Mouse (Mus musculus) MEL (cell line): ENCODE results near the gene Snapc4.

ENCODE experiments used
- CHD2 ChIP-seq: IDR thresholded peaks from 2 replicates; pipeline ENCODE4 v1.6.1; 2011; ENCODE audit warnings: low read length, improper control_type of control experiment
- CTCF ChIP-seq, 3 experiments: IDR thresholded peaks in 2 of 3; conservative IDR thresholded peaks in 1 of 3; 2 replicates each; pipeline ENCODE4 v1.5.1; 2011 to 2012; ENCODE audit warnings: low read length in 3 of 3, low read depth in 2 of 3, mild to moderate bottlenecking in 2 of 3, improper control_type of control experiment in 1 of 3, inconsistent platforms in 1 of 3, mixed read lengths in 1 of 3, moderate library complexity in 1 of 3; ENCODE audit not compliant: control insufficient read depth in 1 of 3, insufficient read depth in 1 of 3, poor library complexity in 1 of 3, severe bottlenecking in 1 of 3
- E2F4 ChIP-seq: IDR thresholded peaks from 2 replicates; pipeline ENCODE4 v1.6.1; 2011; ENCODE audit warnings: low read depth, low read length, improper control_type of control experiment, borderline replicate concordance
- POLR2A ChIP-seq, 2 experiments: IDR thresholded peaks; 2 replicates each; pipeline ENCODE4 v1.6.1; 2011 to 2012; ENCODE audit warnings: low read length in 2 of 2, mild to moderate bottlenecking in 2 of 2, control low read depth in 1 of 2, improper control_type of control experiment in 1 of 2, low read depth in 1 of 2, moderate library complexity in 1 of 2; ENCODE audit not compliant: control insufficient read depth in 1 of 2, insufficient read depth in 1 of 2, poor library complexity in 1 of 2
- TBP ChIP-seq: IDR thresholded peaks from 2 replicates; pipeline ENCODE4 v1.8.0; 2011; ENCODE audit warnings: low read depth, low read length, improper control_type of control experiment
- USF1 ChIP-seq: IDR thresholded peaks from 2 replicates; pipeline ENCODE4 v1.6.1; 2014; ENCODE audit warnings: low read depth, mild to moderate bottlenecking, inconsistent platforms, low read length, improper control_type of control experiment, moderate library complexity

DNA sequence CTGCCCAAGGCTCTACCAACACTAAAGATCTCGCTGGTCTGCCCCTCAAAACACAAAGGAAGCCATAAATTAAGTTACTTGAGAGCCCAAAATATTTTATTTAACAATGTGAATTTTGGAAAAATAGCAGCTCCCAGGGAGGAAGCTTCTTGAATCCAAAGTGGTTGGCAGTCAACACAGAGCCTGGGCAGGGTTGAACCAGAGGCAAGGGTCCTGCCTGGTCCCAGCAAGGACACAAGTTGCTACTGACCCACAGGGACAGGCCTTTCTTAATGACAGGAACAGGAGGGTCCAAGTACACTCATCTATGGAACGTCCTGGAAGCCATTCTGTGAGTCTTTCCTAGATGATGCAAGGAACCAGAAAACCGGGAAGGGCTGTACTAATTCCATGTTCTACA, 28.9 kb upstream of the Snapc4 start:
- TF ChIP-seq E2F4 (no peak), USF1 (no peak), POLR2A (IDR thresholded peaks at IDR 0.05; ENCODE audit: control insufficient read depth in 1 of 2, insufficient read depth in 1 of 2, low read depth in 1 of 2, low read length in 2 of 2, poor library complexity in 1 of 2) (no peak), CTCF (IDR thresholded peaks at IDR 0.05 in 2 of 3, conservative IDR thresholded peaks at IDR 0.05 in 1 of 3; ENCODE audit: control insufficient read depth in 1 of 3, insufficient read depth in 1 of 3, low read depth in 2 of 3, low read length in 3 of 3, poor library complexity in 1 of 3, severe bottlenecking in 1 of 3) (no peak), CHD2 (no peak), TBP (no peak)
